Mouse (Mus musculus) thymus, postnatal 25 days (tissue): Measurements from ENCODE around the gene Plxnb1.

Source experiments
- DNase-seq: peaks from one replicate; pipeline ENCODE4 v3.0.0; 2022

Plxnb1 gene

GRCm38 (mm10) chr9:109095137-109095982 is at the start of gene Plxnb1:
Gene Plxnb1 (plus strand): TSS chr9:109095389.
- DNase-seq, result peak; percentile 76

GRCm38 (mm10) chr9:109046306-109046705 is 48.9 kb upstream of the Plxnb1 start:
- peak; percentile 85 for DNase-seq

- DNase-seq, result no peak
Observed at GRCm38 (mm10) chr9:109049316-109049715, 45.9 kb upstream of the Plxnb1 start.

- no peak for DNase-seq
Observed at GRCm38 (mm10) chr9:109049996-109050673, 45.1 kb upstream of the Plxnb1 start.

GRCm38 (mm10) chr9:109050674-109050997 is 44.6 kb upstream of the Plxnb1 start:
- no peak for DNase-seq

- DNase-seq, result peak; percentile 66
Observed at GRCm38 (mm10) chr9:109051011-109051501, 44.1 kb upstream of the Plxnb1 start.

- no peak for DNase-seq
Observed at GRCm38 (mm10) chr9:109051651-109052489, 43.3 kb upstream of the Plxnb1 start.

GRCm38 (mm10) chr9:109052490-109053260 is 42.5 kb upstream of the Plxnb1 start:
- DNase-seq, result no peak

- no peak for DNase-seq
Observed at GRCm38 (mm10) chr9:109053366-109053765, 41.8 kb upstream of the Plxnb1 start.

GRCm38 (mm10) chr9:109053851-109054250 is 41.3 kb upstream of the Plxnb1 start:
- DNase-seq, result no peak

- peak; percentile 70 for DNase-seq
Observed at GRCm38 (mm10) chr9:109054712-109055111, 40.5 kb upstream of the Plxnb1 start.

GRCm38 (mm10) chr9:109055271-109056030 is 39.7 kb upstream of the Plxnb1 start:
- no peak for DNase-seq

- no peak for DNase-seq
Observed at GRCm38 (mm10) chr9:109056081-109056690, 39.0 kb upstream of the Plxnb1 start.

GRCm38 (mm10) chr9:109056916-109057315 is 38.3 kb upstream of the Plxnb1 start:
- no peak for DNase-seq

- no peak for DNase-seq
Observed at GRCm38 (mm10) chr9:109057543-109057942, 37.6 kb upstream of the Plxnb1 start.

GRCm38 (mm10) chr9:109058006-109058765 is 37.0 kb upstream of the Plxnb1 start:
- no peak for DNase-seq

- peak; percentile 88 for DNase-seq
Observed at GRCm38 (mm10) chr9:109059136-109059903, 35.9 kb upstream of the Plxnb1 start, which contains the start of gene Trex1. Gene Trex1 (minus strand): TSS chr9:109059734.

- DNase-seq, result no peak
Observed at GRCm38 (mm10) chr9:109060184-109060897, 34.8 kb upstream of the Plxnb1 start.

- DNase-seq, result no peak
Observed at GRCm38 (mm10) chr9:109060898-109061295, 34.3 kb upstream of the Plxnb1 start.
